Mouse (Mus musculus) lung, adult 2 months (tissue): ENCODE measurements around the gene Zfhx3. TPM values are rescaled to one million over a fixed set of nuclear protein-coding genes. Genes with fewer than 3 reads are reported as not detected.

Experiments used
- DNase-seq: peaks from one replicate; pipeline ENCODE4 v3.0.0; 2022
- H3K4me1 ChIP-seq: fragments of 200-500 bp; 2 replicates; pipeline ENCODE4 v1.6.1; 2011; ENCODE audit warnings: low read length; ENCODE audit not compliant: control insufficient read depth, insufficient read depth
- H3K4me3 ChIP-seq: fragments of 200-500 bp; replicated peaks from 2 replicates; pipeline ENCODE3; 2011; ENCODE audit warnings: low read depth, mild to moderate bottlenecking, control low read depth, low read length; ENCODE audit errors: extremely low read depth
- CTCF ChIP-seq: fragments of 200-500 bp; IDR thresholded peaks from 2 replicates; pipeline ENCODE4 v1.5.1; 2011; ENCODE audit warnings: mild to moderate bottlenecking, low read length, control low read depth; ENCODE audit not compliant: insufficient read depth
- POLR2A ChIP-seq: fragments of 200-500 bp; IDR thresholded peaks from 2 replicates; pipeline ENCODE4 v1.6.1; 2011; ENCODE audit warnings: low read depth, mild to moderate bottlenecking, control low read depth, low read length, borderline replicate concordance; ENCODE audit errors: extremely low read depth
- WGBS: fragments of 180-500 bp; shearing (Covaris S2); methylation state at CpG from one replicate; pipeline ENCODE4 v1.1.7; 2018; 5-methylcytosine and 5-hydroxymethylcytosine counted together
- polyA plus RNA-seq: library from polyadenylated mRNA; depleted of rRNA; stranded (reverse); fragments of >200 nt; gene quantifications from 2 replicates; pipeline ENCODE4 v1.2.3, GENCODE M21; 2012

Zfhx3 gene
- polyA plus RNA-seq, 1 experiment: 8.0 TPM

DNA sequence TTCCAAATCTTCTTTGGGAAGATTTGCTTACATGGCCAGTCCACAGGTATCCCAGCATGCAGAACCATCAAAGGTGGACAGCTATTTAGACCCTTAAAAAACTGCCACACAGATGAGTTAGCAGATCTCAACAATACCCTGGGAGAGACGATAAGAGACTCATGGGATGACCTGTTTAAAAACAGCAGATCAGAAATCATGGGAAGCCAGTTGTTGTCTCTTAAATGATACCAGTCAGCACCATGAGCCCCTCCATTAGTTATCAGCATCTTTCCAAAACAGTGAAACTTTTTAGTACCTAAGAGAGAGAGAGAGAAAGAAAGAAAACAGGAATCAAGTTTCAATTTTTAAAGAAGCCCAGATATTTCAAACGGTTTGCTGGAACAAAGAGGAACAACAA lies 1051.7 kb downstream of the Zfhx3 start:
- 51% methylated on average over 2 of the region's 2 CpGs for WGBS
- no peak overlapping the region for H3K4me3 ChIP-seq
- TF ChIP-seq POLR2A: no peak
- no peak for TF ChIP-seq CTCF
- no peaks in the 10 kb centered on the region for H3K4me1 ChIP-seq
- DNase-seq: no peak

- Histone ChIP-seq H3K4me1 (no peaks in the 10 kb centered on the region), H3K4me3 (no peak overlapping the region)
- TF ChIP-seq CTCF: no peak
- WGBS: 87% methylated on average over 5 of the region's 5 CpGs
- DNase-seq: no peak
These were observed 1052.4 kb downstream of the Zfhx3 start for GRCm38 (mm10) chr8:108994880-108995279.

GRCm38 (mm10) chr8:108997334-108997733 lies 1054.9 kb downstream of the Zfhx3 start:
- WGBS: 56% methylated on average over 3 of the region's 3 CpGs
- no peak overlapping the region for H3K4me3 ChIP-seq
- TF ChIP-seq POLR2A (no peak), CTCF (no peak)
- no peak for DNase-seq
- no peaks in the 10 kb centered on the region for H3K4me1 ChIP-seq

DNA sequence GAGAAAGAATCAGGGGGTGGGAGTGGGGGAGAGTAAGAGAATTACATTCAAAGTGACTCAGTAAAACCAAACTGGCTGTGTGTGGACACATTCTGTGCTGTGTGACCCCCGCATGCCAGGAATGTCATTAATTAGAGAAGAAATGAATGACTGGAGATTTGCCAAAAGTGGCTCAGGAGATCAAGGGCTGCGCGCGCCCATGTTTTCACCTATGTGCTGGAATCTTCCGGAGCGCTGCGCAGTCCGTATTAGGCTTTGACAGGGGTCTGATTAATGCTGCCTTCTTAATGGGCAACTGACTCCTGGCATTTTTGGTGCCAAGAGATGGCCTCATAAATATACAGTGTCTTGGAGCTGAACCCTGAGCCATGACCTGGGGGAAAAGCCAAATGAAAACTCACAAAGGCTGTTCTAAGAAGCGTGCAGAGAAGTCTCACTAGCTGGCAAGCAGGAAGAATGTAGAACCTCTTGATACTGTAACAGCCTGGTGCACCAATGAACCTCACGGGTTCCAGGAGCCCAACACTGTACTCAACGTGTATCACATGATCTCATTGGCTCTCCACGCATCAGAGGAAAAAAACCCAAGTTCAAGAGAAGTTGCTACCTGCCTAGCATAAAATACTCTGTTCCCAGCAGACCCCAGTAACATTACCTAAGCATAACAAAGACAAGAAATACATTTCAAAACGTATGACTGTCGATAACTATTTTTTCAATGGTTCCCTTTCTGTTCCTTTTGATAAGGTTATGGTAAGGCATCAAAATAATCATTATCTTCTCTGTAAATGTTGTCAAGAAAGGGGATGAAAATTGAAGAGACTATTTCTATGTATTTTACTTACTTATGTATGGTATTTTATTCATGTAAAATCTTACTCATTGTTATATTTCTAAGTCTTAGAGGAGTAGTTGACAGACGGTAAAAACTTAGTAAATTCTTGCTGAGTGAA lies 1057.1 kb downstream of the Zfhx3 start:
- no peaks in the 10 kb centered on the region for H3K4me1 ChIP-seq
- TF ChIP-seq POLR2A (no peak), CTCF (no peak)
- WGBS: 62% methylated on average over 15 of the region's 15 CpGs
- DNase-seq: no peak
- H3K4me3 ChIP-seq: no peak overlapping the region

DNA sequence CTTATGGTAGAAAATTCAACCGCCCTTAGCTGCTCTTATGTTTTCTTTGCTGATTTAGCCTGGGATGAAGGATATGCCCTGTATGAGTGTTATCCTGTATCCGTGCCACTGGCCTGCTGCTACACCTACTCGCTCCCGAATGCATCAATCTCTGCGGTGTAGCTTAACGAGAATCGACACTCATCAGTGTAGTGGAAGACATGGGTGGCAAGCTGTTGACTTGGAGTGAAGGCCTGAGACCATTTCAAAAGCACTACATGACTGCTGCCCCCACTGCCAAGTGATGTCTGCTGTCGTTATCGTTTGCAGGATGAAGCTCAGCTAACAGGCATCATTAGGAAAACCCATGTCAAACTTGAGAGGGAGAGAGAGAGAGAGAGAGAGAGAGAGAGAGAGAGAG lies 1058.6 kb downstream of the Zfhx3 start:
- no peak for TF ChIP-seq POLR2A
- 81% methylated on average over 9 of the region's 9 CpGs for WGBS
- Histone ChIP-seq H3K4me3 (no peak overlapping the region), H3K4me1 (no peaks in the 10 kb centered on the region)
- DNase-seq: no peak

DNA sequence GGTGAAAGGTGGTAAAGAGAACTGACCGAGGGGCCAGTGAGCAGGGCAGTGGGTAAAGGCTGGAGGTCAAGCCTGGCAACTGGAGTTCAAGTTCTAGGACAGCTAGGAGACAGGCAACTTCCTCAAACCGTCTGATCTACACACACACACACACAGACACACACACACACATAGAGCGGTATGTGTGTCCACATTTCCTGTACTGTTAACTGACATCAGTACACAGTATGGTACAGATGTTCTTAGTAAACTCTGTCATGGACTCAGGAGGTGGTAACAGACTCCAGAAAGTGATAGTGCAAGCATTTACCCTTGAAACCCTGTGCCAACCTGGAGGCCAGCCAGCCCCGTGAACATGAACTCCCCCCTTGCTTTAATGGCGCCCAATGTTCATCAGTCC lies 1059.5 kb downstream of the Zfhx3 start:
- DNase-seq: no peak
- H3K4me1 ChIP-seq: no peaks in the 10 kb centered on the region
- H3K4me3 ChIP-seq: no peak overlapping the region
- TF ChIP-seq CTCF (no peak), POLR2A (no peak)
- 72% methylated on average over 5 of the region's 5 CpGs for WGBS

DNA sequence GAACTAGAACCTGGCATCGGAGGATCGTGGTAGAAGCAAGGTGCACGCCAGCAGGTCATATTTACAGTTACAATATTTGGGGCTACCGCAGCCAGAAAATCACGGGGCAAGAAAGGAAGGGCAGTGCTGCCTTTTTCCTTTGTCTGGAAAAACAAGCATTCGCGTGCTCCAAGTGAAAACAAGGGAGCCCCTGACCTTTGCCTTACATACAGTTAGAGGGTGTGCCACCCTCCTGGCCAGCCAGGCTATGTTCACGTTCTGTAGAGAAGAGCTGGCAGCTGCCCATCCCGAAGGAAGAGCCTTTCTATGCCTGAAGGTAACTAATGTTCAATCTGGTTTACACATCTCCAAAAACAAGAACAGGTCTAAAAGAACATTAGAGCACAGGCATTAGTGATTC lies 1064.5 kb downstream of the Zfhx3 start:
- H3K4me3 ChIP-seq: no peak overlapping the region
- DNase-seq: no peak
- 68% methylated on average over 9 of the region's 9 CpGs for WGBS
- no peaks in the 10 kb centered on the region for H3K4me1 ChIP-seq
- TF ChIP-seq CTCF (no peak), POLR2A (no peak)
